Mouse (Mus musculus): Measurements from ENCODE around the gene Izumo2.

DNA sequence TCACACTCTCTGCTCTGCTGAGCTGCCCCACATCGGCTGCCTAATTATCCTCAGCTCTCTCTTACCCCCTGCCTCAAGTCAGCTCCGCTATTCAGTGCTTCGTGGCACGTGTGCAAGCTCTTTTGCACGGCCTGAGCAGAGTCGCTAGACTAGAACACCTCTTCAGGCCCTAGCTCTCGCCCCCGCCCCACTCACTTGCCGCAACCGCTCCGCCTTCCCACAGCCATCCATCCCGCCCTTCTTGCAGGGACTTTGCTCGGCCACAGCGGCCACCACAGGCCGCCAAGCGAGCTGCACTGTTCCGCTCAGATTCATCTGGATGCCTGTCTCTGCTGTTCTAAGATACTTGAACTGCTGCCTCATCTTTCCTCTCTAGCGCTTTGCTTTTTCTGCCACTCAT lies 36.5 kb downstream of the Izumo2 start:
- TF ChIP-seq CTCF (conservative IDR thresholded peaks at IDR 0.05; ENCODE audit: insufficient read depth, insufficient read length, low read depth, low read length) (peak; percentile 80), POLR2A (IDR thresholded peaks at IDR 0.05; ENCODE audit: low read depth, low read length) (no peak)
